Mouse (Mus musculus) limb, embryonic 14.5 days (tissue): ENCODE measurements around the gene Atf1. TPM values are rescaled to one million over a fixed set of nuclear protein-coding genes. Genes with fewer than 3 reads are reported as not detected.

Source experiments
- ATAC-seq: fragments of 200-750 bp; cut with Nextera tagmentation; 2 replicates; pipeline ENCODE4 v1.8.0; 2017; ENCODE audit warnings: low read depth, moderate number of reproducible peaks, moderate TSS enrichment; ENCODE audit not compliant: low FRiP score
- DNase-seq: peaks from one replicate; pipeline ENCODE4 v3.0.0-alpha.2; 2015; ENCODE audit warnings: low spot score
- H3K27ac ChIP-seq: fragments of 300-500 bp; sonication (generic); replicated peaks from 2 replicates; pipeline ENCODE4 v1.5.1; 2014; ENCODE audit warnings: low read depth, mild to moderate bottlenecking, low read length, moderate library complexity, mixed read lengths
- H3K27me3 ChIP-seq: fragments of 300-500 bp; sonication (generic); 2 replicates; pipeline ENCODE4 v1.6.1; 2014; ENCODE audit warnings: low read length, mixed read lengths; ENCODE audit not compliant: control insufficient read depth, insufficient read depth
- H3K36me3 ChIP-seq: fragments of 300-500 bp; sonication (generic); 2 replicates; pipeline ENCODE4 v1.6.1; 2014; ENCODE audit warnings: mild to moderate bottlenecking, low read length, moderate library complexity, mixed read lengths; ENCODE audit not compliant: control insufficient read depth, insufficient read depth
- H3K4me1 ChIP-seq: fragments of 300-500 bp; sonication (generic); 2 replicates; pipeline ENCODE4 v1.6.1; 2014; ENCODE audit warnings: antibody characterized with exemption, low read length, mixed read lengths; ENCODE audit not compliant: control insufficient read depth, insufficient read depth
- H3K4me2 ChIP-seq: fragments of 300-500 bp; sonication (generic); replicated peaks from 2 replicates; pipeline ENCODE4 v1.6.1; 2014; ENCODE audit warnings: low read depth, mild to moderate bottlenecking, low read length, moderate library complexity; ENCODE audit not compliant: severe bottlenecking
- H3K4me3 ChIP-seq: fragments of 300-500 bp; sonication (generic); replicated peaks from 2 replicates; pipeline ENCODE4 v1.5.1; 2014; ENCODE audit warnings: low read length
- H3K9ac ChIP-seq: fragments of 300-500 bp; sonication (generic); 2 replicates; pipeline ENCODE4 v1.6.1; 2014; ENCODE audit warnings: mild to moderate bottlenecking, low read depth, low read length, moderate library complexity; ENCODE audit not compliant: severe bottlenecking
- H3K9me3 ChIP-seq: fragments of 300-500 bp; sonication (generic); 2 replicates; pipeline ENCODE4 v1.6.1; 2016; ENCODE audit warnings: low read length; ENCODE audit not compliant: control insufficient read depth
- POLR2A ChIP-seq: fragments of 200-500 bp; IDR thresholded peaks from 2 replicates; pipeline ENCODE4 v1.8.0; 2012; ENCODE audit warnings: inconsistent platforms, mild to moderate bottlenecking, moderate library complexity, borderline replicate concordance; ENCODE audit not compliant: insufficient read depth, insufficient read length; ENCODE audit errors: extremely low read depth
- WGBS: fragments of 180-500 bp; shearing (Covaris S2); extraction: QIAGEN DNeasy Blood & Tissue Kit; methylation state at CpG from one replicate; pipeline ENCODE4 v1.1.7; 2014; 5-methylcytosine and 5-hydroxymethylcytosine counted together
- polyA plus RNA-seq, 2 experiments: library from polyadenylated mRNA; depleted of rRNA in 1 of 2; stranded (reverse) in 1 of 2; unstranded in 1 of 2; fragments of >200 nt; fragmentation: Nextera tagmentation in 1 of 2; extraction: Ambion mirVana in 1 of 2; gene quantifications; 2 replicates each; pipeline versions ENCODE4 v1.2.1 to v1.2.3; 2012 to 2014

Atf1 gene
- polyA plus RNA-seq, 2 experiments = 32.8 to 44.2 TPM

GRCm38 (mm10) chr15:100188542-100188941 lies 39.1 kb upstream of the Atf1 start:
- Histone ChIP-seq H3K36me3 (peaks cover 80% of the 10 kb centered on the region), H3K27ac (no peak overlapping the region), H3K4me2 (no peak overlapping the region), H3K4me1 (no peaks in the 10 kb centered on the region), H3K9me3 (no peaks in the 10 kb centered on the region), H3K27me3 (no peaks in the 10 kb centered on the region), H3K9ac (no peak overlapping the region), H3K4me3 (no peak overlapping the region)
- ATAC-seq (no peak), DNase-seq (no peak)
- TF ChIP-seq POLR2A = no peak
- 83% methylated on average over 5 of the region's 5 CpGs for WGBS

GRCm38 (mm10) chr15:100188962-100189404 lies 38.6 kb upstream of the Atf1 start:
- Histone ChIP-seq H3K4me3 (no peak overlapping the region), H3K27me3 (no peaks in the 10 kb centered on the region), H3K9me3 (no peaks in the 10 kb centered on the region), H3K27ac (no peak overlapping the region), H3K36me3 (peaks cover 80% of the 10 kb centered on the region), H3K4me2 (no peak overlapping the region), H3K4me1 (no peaks in the 10 kb centered on the region), H3K9ac (no peak overlapping the region)
- WGBS = 68% methylated on average over 14 of the region's 14 CpGs
- ATAC-seq = peak; percentile 41; the same call in 1 of the 2 replicates
- DNase-seq = peak; percentile 7
- no peak for TF ChIP-seq POLR2A

GRCm38 (mm10) chr15:100190083-100190482 lies 37.5 kb upstream of the Atf1 start:
- no peak overlapping the region for H3K4me2 ChIP-seq
- no peaks in the 10 kb centered on the region for H3K4me1 ChIP-seq
- H3K9ac ChIP-seq = no peak overlapping the region
- no peak overlapping the region for H3K27ac ChIP-seq
- peaks cover 81% of the 10 kb centered on the region for H3K36me3 ChIP-seq
- H3K27me3 ChIP-seq = no peaks in the 10 kb centered on the region
- no peak overlapping the region for H3K4me3 ChIP-seq
- no peaks in the 10 kb centered on the region for H3K9me3 ChIP-seq
- no peak for DNase-seq
- 88% methylated on average over 5 of the region's 5 CpGs for WGBS
- ATAC-seq = no peak
- no peak for TF ChIP-seq POLR2A

GRCm38 (mm10) chr15:100198983-100199745 lies 28.5 kb upstream of the Atf1 start:
- TF ChIP-seq POLR2A = no peak
- H3K27ac ChIP-seq = no peak overlapping the region
- H3K4me2 ChIP-seq = no peak overlapping the region
- peaks cover 82% of the 10 kb centered on the region for H3K36me3 ChIP-seq
- ATAC-seq = no peak
- H3K27me3 ChIP-seq = no peaks in the 10 kb centered on the region
- no peak for DNase-seq
- 83% methylated on average over 11 of the region's 11 CpGs for WGBS
- H3K4me1 ChIP-seq = no peaks in the 10 kb centered on the region
- H3K9me3 ChIP-seq = no peaks in the 10 kb centered on the region
- H3K4me3 ChIP-seq = no peak overlapping the region
- no peak overlapping the region for H3K9ac ChIP-seq

- no peak for ATAC-seq
These were observed 27.8 kb upstream of the Atf1 start for GRCm38 (mm10) chr15:100199790-100200189.

More at GRCm38 (mm10) chr15:100199790-100200189, 27.8 kb upstream of the Atf1 start:
- H3K27ac ChIP-seq = no peak overlapping the region
- 67% methylated on average over 3 of the region's 3 CpGs for WGBS
- H3K4me2 ChIP-seq = no peak overlapping the region
- TF ChIP-seq POLR2A = no peak
- H3K27me3 ChIP-seq = no peaks in the 10 kb centered on the region
- H3K4me1 ChIP-seq = no peaks in the 10 kb centered on the region
- no peaks in the 10 kb centered on the region for H3K9me3 ChIP-seq
- H3K36me3 ChIP-seq = peaks cover 77% of the 10 kb centered on the region
- no peak overlapping the region for H3K4me3 ChIP-seq
- peak; percentile 25 for DNase-seq
- no peak overlapping the region for H3K9ac ChIP-seq
